Mouse (Mus musculus): ENCODE measurements around the gene Nudt3. TPM values are rescaled to one million over a fixed set of nuclear protein-coding genes. Genes with fewer than 3 reads are reported as not detected.
A peak's percentile ranks its signal among the peaks of the same experiment; 100 is the strongest.
"Not testable (repeated sequence)": the region's sequence is repeated elsewhere in the genome, so short reads cannot be mapped to it uniquely, and the experiment has no call there.

The Nudt3 gene
- polyA plus RNA-seq, 1 experiment from 2014 or later: 227 TPM

DNA sequence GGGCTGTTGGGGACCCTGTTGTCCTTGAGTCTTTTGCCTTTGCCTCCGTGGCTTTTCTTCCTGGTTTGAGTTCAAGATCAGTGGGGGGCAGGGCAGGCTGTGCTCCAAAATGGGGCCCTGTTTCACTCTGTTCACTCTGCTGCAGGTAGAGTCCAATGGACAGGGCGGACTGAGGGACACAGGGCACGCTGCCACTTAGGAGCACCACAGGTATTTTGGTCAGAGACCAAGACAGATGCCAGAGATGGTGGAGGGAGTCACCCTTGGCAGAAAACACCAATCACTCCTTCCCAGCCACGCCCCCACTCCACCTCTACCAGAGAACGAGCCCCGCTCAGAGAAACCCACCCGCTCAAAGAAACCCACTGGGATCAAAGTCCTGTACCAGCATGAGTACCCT, 22.5 kb upstream of the Nudt3 start:
- Histone ChIP-seq H3K36me3 (no peaks in the 10 kb centered on the region), H3K9ac (replicated peaks) (no peak overlapping the region), H3K4me1 (replicated peaks) (peaks cover 11% of the 10 kb centered on the region), H3K4me2 (replicated peaks) (no peak overlapping the region), H3K27ac (no peak overlapping the region), H3K27me3 (no peaks in the 10 kb centered on the region), H3K4me3 (replicated peaks) (no peak overlapping the region), H3K9me3 (no peaks in the 10 kb centered on the region)
- WGBS: 38% methylated on average over 7 of the region's 7 CpGs
- ATAC-seq: no peak

DNA sequence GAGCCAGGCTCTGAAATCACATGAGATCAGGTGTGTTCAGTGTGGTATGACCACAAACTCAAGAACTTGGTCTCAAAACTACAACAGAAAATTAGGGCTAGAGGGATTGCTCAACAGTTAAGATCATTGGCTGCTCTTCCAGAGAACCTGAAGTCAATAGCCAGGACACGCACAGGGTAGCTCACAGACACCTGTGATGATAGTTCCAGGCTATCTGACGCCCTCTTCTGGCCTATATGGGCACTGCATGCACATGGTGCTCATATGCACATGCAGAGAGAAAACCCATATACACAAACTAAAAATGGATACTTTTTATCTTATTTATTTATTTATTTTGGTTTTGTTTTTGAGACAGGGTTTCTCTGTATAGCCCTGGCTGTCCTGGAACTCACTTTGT, 21.3 kb upstream of the Nudt3 start:
- Histone ChIP-seq H3K27me3 (no peaks in the 10 kb centered on the region), H3K9ac (replicated peaks) (no peak overlapping the region), H3K4me1 (replicated peaks) (peaks cover 11% of the 10 kb centered on the region), H3K4me2 (replicated peaks) (no peak overlapping the region), H3K9me3 (no peaks in the 10 kb centered on the region), H3K36me3 (no peaks in the 10 kb centered on the region), H3K27ac (no peak overlapping the region), H3K4me3 (replicated peaks) (no peak overlapping the region)
- ATAC-seq: no peak
- WGBS: 44% methylated on average over 2 of the region's 2 CpGs

DNA sequence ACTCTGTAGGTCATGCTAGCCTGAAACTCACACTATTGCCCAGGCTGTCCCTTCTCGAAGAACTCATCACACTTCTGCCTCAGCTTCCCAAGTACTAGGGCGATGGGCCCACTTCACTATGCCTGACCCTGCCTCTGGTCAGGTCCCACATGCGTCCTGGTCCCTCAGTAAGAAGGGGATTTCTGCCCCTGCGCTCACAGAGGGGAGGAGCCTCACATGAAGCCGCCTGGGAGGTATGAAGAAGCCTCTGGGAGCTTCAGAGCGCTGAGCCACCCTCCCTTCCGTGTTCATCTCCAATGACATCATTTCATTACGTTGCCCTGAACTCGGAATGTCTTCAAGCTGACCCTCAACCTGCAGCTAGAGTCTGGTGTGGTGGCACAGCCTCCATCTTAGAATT, 20.5 kb upstream of the Nudt3 start:
- no peaks in the 10 kb centered on the region for H3K27me3 ChIP-seq
- ATAC-seq: no peak
- H3K4me2 ChIP-seq (replicated peaks): no peak overlapping the region
- H3K9me3 ChIP-seq: no peaks in the 10 kb centered on the region
- 83% methylated on average over 9 of the region's 9 CpGs for WGBS
- H3K4me1 ChIP-seq (replicated peaks): peaks cover 11% of the 10 kb centered on the region
- no peak overlapping the region for H3K9ac ChIP-seq (replicated peaks)
- no peaks in the 10 kb centered on the region for H3K36me3 ChIP-seq
- H3K4me3 ChIP-seq (replicated peaks): no peak overlapping the region
- peak overlapping the region; percentile 14; the same call in 1 of the 2 replicates for H3K27ac ChIP-seq

DNA sequence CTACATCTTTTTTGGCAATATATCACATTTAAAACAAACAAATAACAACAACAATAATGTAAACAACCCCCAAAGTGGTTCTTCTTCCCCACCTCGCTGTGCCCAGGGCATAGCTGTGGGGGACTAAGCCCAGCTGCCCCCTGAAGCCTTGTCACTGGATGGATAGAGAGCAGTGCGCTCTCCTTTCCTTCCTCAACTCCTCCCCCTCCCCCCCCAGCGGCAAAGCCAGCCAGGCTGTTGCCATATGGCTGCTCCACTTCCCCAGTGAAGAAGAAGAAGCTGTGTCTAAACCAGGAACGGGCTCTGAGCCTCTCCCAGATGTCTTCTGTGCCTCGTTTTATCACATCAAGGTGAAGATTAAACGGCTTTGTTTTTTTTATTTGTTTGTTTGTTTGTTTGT, 19.8 kb upstream of the Nudt3 start:
- Histone ChIP-seq H3K9me3 (no peaks in the 10 kb centered on the region), H3K4me2 (replicated peaks) (no peak overlapping the region; the same call in 1 of the 2 replicates), H3K4me1 (replicated peaks) (peaks cover 11% of the 10 kb centered on the region), H3K27me3 (no peaks in the 10 kb centered on the region), H3K36me3 (no peaks in the 10 kb centered on the region), H3K4me3 (replicated peaks) (no peak overlapping the region), H3K9ac (replicated peaks) (peak overlapping the region; percentile 4; the same call in 1 of the 2 replicates), H3K27ac (peak overlapping the region; percentile 78)
- ATAC-seq: no peak
- 36% methylated on average over 6 of the region's 6 CpGs for WGBS

DNA sequence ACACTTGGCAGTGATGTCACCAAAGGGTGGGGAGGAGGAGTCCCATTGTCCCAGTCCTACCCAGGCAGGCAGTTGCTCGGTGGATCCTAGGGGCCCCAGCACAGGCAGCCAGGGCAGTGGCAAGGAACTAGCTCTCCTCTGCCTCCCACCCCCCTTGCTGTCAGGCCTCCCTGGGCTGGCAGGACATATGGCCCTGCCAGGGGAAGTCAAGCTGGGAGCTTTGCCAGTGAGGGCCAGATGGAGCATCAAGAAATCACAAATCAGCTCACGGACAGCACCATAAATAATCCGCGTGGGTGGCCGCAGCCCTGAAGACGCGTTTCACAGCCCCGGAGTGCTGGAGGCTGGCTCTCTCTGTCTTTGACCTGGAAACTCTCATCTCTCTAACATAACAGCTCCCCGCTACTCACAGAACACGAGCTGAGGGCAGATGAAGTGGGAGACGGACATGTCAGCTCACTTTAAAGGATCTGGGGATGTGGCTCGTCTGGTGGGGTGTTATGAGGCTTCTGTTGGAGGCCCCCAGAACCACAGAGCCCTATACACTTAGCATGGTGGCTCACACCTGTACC, 19.3 kb upstream of the Nudt3 start:
- H3K27ac ChIP-seq: peak overlapping the region; percentile 78
- H3K9ac ChIP-seq (replicated peaks): peak overlapping the region; percentile 4
- whole genome bisulfite sequencing: 15% methylated on average over 12 of the region's 12 CpGs
- peak overlapping the region; percentile 10 for H3K4me2 ChIP-seq (replicated peaks)
- peaks cover 11% of the 10 kb centered on the region for H3K4me1 ChIP-seq (replicated peaks)
- H3K4me3 ChIP-seq (replicated peaks): no peak overlapping the region
- H3K27me3 ChIP-seq: no peaks in the 10 kb centered on the region
- peak; percentile 86 for ATAC-seq
- H3K9me3 ChIP-seq: no peaks in the 10 kb centered on the region
- H3K36me3 ChIP-seq: no peaks in the 10 kb centered on the region

DNA sequence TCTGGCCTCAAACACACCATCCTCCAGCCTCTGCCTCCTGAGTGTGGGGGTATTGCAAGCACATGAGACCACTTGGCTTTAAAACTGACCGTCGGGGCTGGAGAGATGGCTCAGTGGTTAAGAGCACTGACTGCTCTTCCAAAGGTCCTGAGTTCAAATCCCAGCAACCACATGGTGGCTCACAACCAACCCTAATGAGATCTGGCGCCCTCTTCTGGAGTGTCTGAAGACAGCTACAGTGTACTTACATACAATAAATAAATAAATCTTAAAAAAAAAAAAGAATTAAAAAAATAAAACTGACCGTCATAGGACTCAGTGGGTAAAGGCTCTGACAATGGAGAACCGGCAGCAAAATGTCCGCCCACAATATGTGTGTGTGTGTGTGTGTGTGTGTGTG, 16.6 kb upstream of the Nudt3 start:
- ATAC-seq: not testable (repeated sequence)

DNA sequence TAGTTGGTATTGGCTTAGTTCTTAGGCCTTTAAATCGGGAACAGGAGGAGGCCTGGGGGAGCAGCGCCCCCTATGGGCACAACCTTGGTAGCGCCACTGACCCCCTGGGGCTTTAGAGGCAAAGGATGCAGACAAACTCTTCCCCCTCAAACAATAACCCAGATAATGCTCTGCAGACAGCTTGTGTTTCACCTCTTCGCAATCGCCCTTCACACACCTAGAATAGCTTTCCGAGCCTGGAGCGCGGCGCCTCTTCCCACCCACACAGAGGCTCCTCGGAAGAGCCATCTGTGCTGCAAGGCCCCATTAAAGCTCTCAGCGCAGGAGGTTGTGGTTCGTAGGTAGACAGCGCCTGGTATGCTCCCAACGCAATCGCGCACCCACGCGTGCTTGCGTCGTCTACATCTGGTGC, 15.6 kb upstream of the Nudt3 start:
- no peak overlapping the region for H3K27ac ChIP-seq
- ATAC-seq: no peak
- WGBS: 76% methylated on average over 20 of the region's 20 CpGs
- no peak overlapping the region for H3K4me3 ChIP-seq (replicated peaks)
- no peak overlapping the region for H3K4me2 ChIP-seq (replicated peaks)
- no peaks in the 10 kb centered on the region for H3K27me3 ChIP-seq
- no peak overlapping the region for H3K9ac ChIP-seq (replicated peaks)
- H3K36me3 ChIP-seq: peaks cover under 1% of the 10 kb centered on the region; the same call in 1 of the 2 replicates
- peaks cover 29% of the 10 kb centered on the region for H3K4me1 ChIP-seq (replicated peaks)
- H3K9me3 ChIP-seq: no peaks in the 10 kb centered on the region

More for the DNA sequence above, 16.6 kb upstream of the Nudt3 start:
- not testable (repeated sequence) for H3K9ac ChIP-seq (replicated peaks); H3K4me3 ChIP-seq (replicated peaks); H3K27ac ChIP-seq; H3K27me3 ChIP-seq; H3K36me3 ChIP-seq; H3K9me3 ChIP-seq; H3K4me2 ChIP-seq (replicated peaks)
- H3K4me1 ChIP-seq (replicated peaks): peaks cover 21% of the 10 kb centered on the region
- WGBS: 90% methylated on average over 6 of the region's 6 CpGs

DNA sequence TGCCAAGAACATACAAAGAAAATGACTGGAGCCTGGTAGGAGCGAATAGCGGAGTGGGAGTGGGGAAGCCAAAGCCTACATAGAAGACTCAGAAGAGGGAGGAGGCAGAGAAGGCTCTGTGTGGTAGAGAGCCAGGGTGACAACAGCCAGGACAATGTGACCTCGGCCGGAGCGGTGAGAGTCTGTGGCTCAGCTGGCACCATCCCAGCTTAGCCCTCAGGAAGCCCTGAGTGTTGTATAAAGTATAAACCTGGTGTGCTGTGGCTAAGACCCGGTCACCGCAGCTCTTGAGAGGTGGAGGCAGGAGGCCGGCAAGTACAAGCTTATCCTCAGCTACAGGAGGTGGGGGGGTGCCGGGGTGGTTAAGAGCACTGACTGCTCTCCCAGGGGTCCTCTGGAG, 14.0 kb upstream of the Nudt3 start:
- Histone ChIP-seq H3K27ac (no peak overlapping the region), H3K27me3 (no peaks in the 10 kb centered on the region)
- ATAC-seq: no peak

DNA sequence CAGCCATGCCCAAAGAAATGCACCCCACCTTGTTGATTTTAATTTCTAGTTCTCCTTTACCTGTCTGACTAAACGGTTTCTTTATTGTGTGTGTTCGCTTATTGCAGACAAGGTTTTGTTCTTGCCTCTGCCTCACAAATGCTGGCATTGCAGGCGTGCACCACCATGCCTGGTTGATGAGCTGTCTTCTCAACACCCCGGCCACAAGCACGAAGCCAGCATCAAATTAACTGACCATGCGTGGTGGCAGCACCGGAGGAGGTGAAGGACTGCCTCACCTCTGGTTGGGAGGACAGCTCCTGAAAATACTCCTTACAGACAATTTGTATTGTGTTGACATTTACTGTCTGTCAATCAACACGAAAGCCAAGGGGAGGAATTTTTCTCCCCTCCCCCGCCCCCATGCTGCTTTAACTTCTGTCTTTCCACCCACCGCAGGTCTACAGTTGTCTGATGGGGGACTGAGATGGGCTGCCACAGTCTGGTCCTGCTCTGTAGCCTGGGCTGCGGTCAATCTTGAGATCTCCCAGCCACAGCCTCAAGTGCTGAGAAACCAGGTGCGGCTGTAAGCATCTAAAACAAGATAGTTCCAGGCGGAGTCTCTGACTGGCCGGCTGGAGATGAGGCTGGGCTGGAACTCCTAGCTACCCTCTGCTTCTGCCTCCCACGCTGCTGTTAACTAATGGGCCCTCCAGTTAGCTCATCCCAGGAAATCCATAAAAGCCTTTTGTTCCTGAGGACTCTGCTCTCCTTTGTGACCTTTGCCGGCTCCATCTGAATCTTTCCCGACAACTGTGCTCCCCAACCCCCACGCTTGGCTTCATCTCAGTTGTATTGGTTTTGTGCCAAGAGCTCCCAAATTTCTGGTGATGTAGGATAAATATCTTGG, 13.1 kb upstream of the Nudt3 start, which contains the start of gene Rps10:
Rps10 (minus strand) TSS at position 538 of the 889 bp plus-strand sequence.
- H3K36me3 ChIP-seq: peaks cover 25% of the 10 kb centered on the region
- no peaks in the 10 kb centered on the region for H3K9me3 ChIP-seq
- ATAC-seq: no peak
- no peaks in the 10 kb centered on the region for H3K27me3 ChIP-seq
- peak within 1 kb of the TSS; percentile 90 for H3K27ac ChIP-seq
- peaks cover 35% of the 10 kb centered on the region for H3K4me1 ChIP-seq (replicated peaks)
- 50% methylated on average over 18 of the region's 18 CpGs for WGBS
- peak within 1 kb of the TSS; percentile 98 for H3K9ac ChIP-seq (replicated peaks)
- H3K4me3 ChIP-seq (replicated peaks): peak within 1 kb of the TSS; percentile 82
- H3K4me2 ChIP-seq (replicated peaks): peak within 1 kb of the TSS; percentile 77

More for the DNA sequence above, 14.0 kb upstream of the Nudt3 start:
- peaks cover 34% of the 10 kb centered on the region for H3K4me1 ChIP-seq (replicated peaks)
- H3K4me2 ChIP-seq (replicated peaks): no peak overlapping the region
- no peaks in the 10 kb centered on the region for H3K9me3 ChIP-seq
- WGBS: 74% methylated on average over 9 of the region's 9 CpGs
- H3K9ac ChIP-seq (replicated peaks): no peak overlapping the region
- no peak overlapping the region for H3K4me3 ChIP-seq (replicated peaks)
- peaks cover 15% of the 10 kb centered on the region for H3K36me3 ChIP-seq

DNA sequence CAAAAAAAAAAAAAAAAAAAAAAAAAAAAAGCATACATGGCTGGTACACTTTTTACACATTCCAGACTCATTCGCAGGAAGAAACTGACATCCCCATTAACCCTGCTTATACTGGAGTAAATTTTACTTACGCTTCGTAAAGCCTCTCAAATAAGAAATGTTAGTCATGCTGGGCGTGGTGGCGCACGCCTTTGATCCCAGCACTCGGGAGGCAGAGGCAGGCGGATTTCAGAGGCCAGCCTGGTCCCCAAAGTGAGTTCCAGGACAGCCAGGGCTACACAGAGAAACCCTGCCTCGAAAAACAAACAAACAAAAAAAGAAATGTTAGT, 12.2 kb upstream of the Nudt3 start:
- Histone ChIP-seq H3K4me2 (replicated peaks) (peak overlapping the region; percentile 77), H3K27ac (peak overlapping the region; percentile 90), H3K4me1 (replicated peaks) (peaks cover 35% of the 10 kb centered on the region), H3K36me3 (peaks cover 33% of the 10 kb centered on the region), H3K4me3 (replicated peaks) (peak overlapping the region; percentile 82), H3K9ac (replicated peaks) (peak overlapping the region; percentile 98)
- peak; percentile 6; the same call in 1 of the 2 replicates for ATAC-seq
- not testable (repeated sequence) for H3K9me3 ChIP-seq, H3K27me3 ChIP-seq
- 49% methylated on average over 9 of the region's 9 CpGs for WGBS

DNA sequence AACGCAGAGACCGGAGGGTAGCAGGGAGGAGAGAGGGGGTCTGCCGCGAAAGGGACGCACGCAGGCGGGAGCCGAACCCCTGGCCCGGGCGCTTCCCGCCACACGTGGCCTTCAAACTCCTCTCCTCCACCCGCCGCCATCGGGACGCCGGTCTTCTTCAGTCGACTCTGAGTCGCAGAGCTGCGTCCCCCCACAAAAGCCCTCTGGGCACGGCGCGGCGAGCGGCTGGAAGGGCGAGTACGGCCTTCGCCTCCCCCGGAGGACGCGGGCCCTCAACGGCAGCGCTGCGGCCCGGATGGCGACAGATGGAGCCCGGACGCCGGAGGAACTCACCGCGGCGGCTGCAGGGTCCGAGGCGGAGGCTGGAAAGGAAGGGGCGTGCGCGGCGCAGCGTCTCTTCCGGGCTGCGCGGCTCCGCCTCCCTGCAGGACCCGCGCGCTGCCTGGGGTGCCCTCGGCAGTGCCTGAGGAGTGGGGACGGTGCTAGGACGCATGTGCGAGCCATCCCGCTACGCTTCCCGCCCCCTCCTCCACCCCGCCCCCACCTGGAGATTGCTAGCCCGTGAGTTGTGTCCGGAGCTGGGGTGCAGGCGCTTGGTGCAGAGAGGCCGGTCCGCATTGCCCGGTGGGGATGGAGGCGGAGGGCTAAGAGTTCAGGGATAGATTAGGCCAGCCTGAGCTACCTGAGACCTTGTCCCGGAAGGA, 11.7 kb upstream of the Nudt3 start, which contains the start of gene RPS10-NUDT3:
RPS10-NUDT3 (minus strand) TSS at position 352 of the 704 bp plus-strand sequence.
- peak within 1 kb of the TSS; percentile 98 for H3K9ac ChIP-seq (replicated peaks)
- no peaks in the 10 kb centered on the region for H3K9me3 ChIP-seq
- H3K4me1 ChIP-seq (replicated peaks): peaks cover 35% of the 10 kb centered on the region
- H3K27me3 ChIP-seq: no peaks in the 10 kb centered on the region
- peaks cover 38% of the 10 kb centered on the region for H3K36me3 ChIP-seq
- peak within 1 kb of the TSS; percentile 82 for H3K4me3 ChIP-seq (replicated peaks)
- ATAC-seq: peak; percentile 98
- under 1% methylated on average over 67 of the region's 72 CpGs for WGBS
- H3K27ac ChIP-seq: peak within 1 kb of the TSS; percentile 90
- H3K4me2 ChIP-seq (replicated peaks): peak within 1 kb of the TSS; percentile 77

Data from midbrain, embryonic 13.5 days (tissue).